ENCODE assay signal across 7 mouse cellular contexts in genomic region chr15:79229058-79229821, GRCm38 (mm10). TPM values are rescaled to one million over a fixed set of nuclear protein-coding genes. Genes with fewer than 3 reads are reported as not detected.
DNase-seq lines count a peak whose midpoint lies in the region; ATAC-seq lines count a peak whose summit lies in the region.

Gene Pick1 (plus strand): TSS chr15:79229173.
Gene Gm49486 (plus strand): TSS chr15:79229391.

- DNase-seq in adrenal gland, adult 8-10 months = peak; percentile 75
- peak; percentile 89 for DNase-seq in embryo, embryonic 9.5 days (ENCODE audit: extremely low spot score)
- DNase-seq in kidney, adult 11 months = peak; percentile 90
- DNase-seq in limb, embryonic 10.5 days (ENCODE audit: low spot score) = peak; percentile 93
- peak; percentile 75 for DNase-seq in spleen, adult 12 weeks (ENCODE audit: low spot score)

- peak within 1 kb of the TSS; percentile 96 for H3K4me2 ChIP-seq in midbrain, embryonic 13.5 days (replicated peaks)

- no peaks in the 10 kb centered on the region for H3K27me3 ChIP-seq in limb, embryonic 10.5 days (ENCODE audit: low read depth, poor library complexity, severe bottlenecking)
- no peaks in the 10 kb centered on the region for H3K27me3 ChIP-seq in midbrain, embryonic 13.5 days

- peaks cover 27% of the 10 kb centered on the region for H3K4me1 ChIP-seq in limb, embryonic 10.5 days
- peaks cover 23% of the 10 kb centered on the region for H3K4me1 ChIP-seq in midbrain, embryonic 13.5 days (replicated peaks)

- H3K4me3 ChIP-seq in limb, embryonic 10.5 days = peak within 1 kb of the TSS; percentile 82
- H3K4me3 ChIP-seq in midbrain, embryonic 13.5 days (replicated peaks) = peak within 1 kb of the TSS; percentile 83

- H3K36me3 ChIP-seq in limb, embryonic 10.5 days = peaks cover 29% of the 10 kb centered on the region
- peaks cover 27% of the 10 kb centered on the region for H3K36me3 ChIP-seq in midbrain, embryonic 13.5 days

- H3K9me3 ChIP-seq in limb, embryonic 10.5 days (replicated peaks) = no peaks in the 10 kb centered on the region
- H3K9me3 ChIP-seq in midbrain, embryonic 13.5 days = no peaks in the 10 kb centered on the region

- peak; percentile 81 for ATAC-seq in granulocyte monocyte progenitor cell, adult 5-6 weeks (replicated peaks; ENCODE audit: poor library complexity, severe bottlenecking)
- ATAC-seq in midbrain, embryonic 13.5 days = peak; percentile 91

- peak within 1 kb of the TSS; percentile 95 for H3K27ac ChIP-seq in limb, embryonic 10.5 days
- H3K27ac ChIP-seq in midbrain, embryonic 13.5 days = peak within 1 kb of the TSS; percentile 96

- WGBS in limb, embryonic 10.5 days = 2% methylated on average over 51 of the region's 51 CpGs
- 1% methylated on average over 48 of the region's 51 CpGs for WGBS in midbrain, embryonic 13.5 days

- H3K9ac ChIP-seq in midbrain, embryonic 13.5 days (replicated peaks) = peak within 1 kb of the TSS; percentile 94

RNA-seq across cellular contexts. Expression of gene Pick1, which starts in this region (rescaled TPM):
- total RNA-seq in adrenal gland, adult 8-10 months (2022) = 10 to 100 TPM; 18.1 to 38.0 (median 23.4) TPM
- 7.8 and 11.3 TPM in 2 replicates for total RNA-seq in granulocyte monocyte progenitor cell, adult 5-6 weeks (2014; fragmentation: Nextera tagmentation)
- 5.3 and 8.4 TPM in 2 replicates for total RNA-seq in granulocyte monocyte progenitor cell, adult 5-6 weeks (2017)
- 38.3 and 52.5 TPM in 2 replicates for polyA plus RNA-seq in limb, embryonic 10.5 days (2016; fragmentation: Nextera tagmentation; extraction: Ambion mirVana)
- 82.2 and 86.8 TPM in 2 replicates for polyA plus RNA-seq in midbrain, embryonic 13.5 days (2015; fragmentation: Nextera tagmentation; extraction: Ambion mirVana)

RNA-seq across cellular contexts. Expression of gene Gm49486, which starts in this region (rescaled TPM):
- not detected for total RNA-seq in adrenal gland, adult 8-10 months (2022)
- total RNA-seq in granulocyte monocyte progenitor cell, adult 5-6 weeks (2014; fragmentation: Nextera tagmentation) = 0.83 TPM in 1 of 2 replicates, not detected in the other
- 0.52 TPM in 1 of 2 replicates, not detected in the other for total RNA-seq in granulocyte monocyte progenitor cell, adult 5-6 weeks (2017)
- polyA plus RNA-seq in limb, embryonic 10.5 days (2016; fragmentation: Nextera tagmentation; extraction: Ambion mirVana) = 0.11 and 0.48 TPM in 2 replicates
- polyA plus RNA-seq in midbrain, embryonic 13.5 days (2015; fragmentation: Nextera tagmentation; extraction: Ambion mirVana) = 0.88 and 1.0 TPM in 2 replicates

Comparison
In these comparisons a context has a peak if more than half of its experiments do, and no peak if none do; other contexts are left out.
1. Peak in every context shown above with its lines: DNase-seq, ATAC-seq, H3K4me3 ChIP-seq and H3K27ac ChIP-seq.